Mouse (Mus musculus) testis, adult 2 months (tissue): ENCODE measurements at regions not wholly inside any gene's neighbourhood (a gene's known extent, or its start where the extent isn't known, plus 50 kb on each side); places are given as distances from the start of the nearest gene placed in this dataset.

ENCODE experiments used
- H3K27ac ChIP-seq: fragments of 200-500 bp; 2 replicates; pipeline ENCODE4 v1.5.1; 2012; ENCODE audit warnings: low read depth, low read length; ENCODE audit not compliant: control insufficient read depth, insufficient read depth
- H3K27me3 ChIP-seq: fragments of 200-500 bp; 2 replicates; pipeline ENCODE4 v1.6.1; 2012; ENCODE audit warnings: mild to moderate bottlenecking, low read length, moderate library complexity; ENCODE audit not compliant: control insufficient read depth, insufficient read depth
- H3K36me3 ChIP-seq: fragments of 200-500 bp; 2 replicates; pipeline ENCODE4 v1.6.1; 2012; ENCODE audit warnings: mild to moderate bottlenecking, low read length; ENCODE audit not compliant: control insufficient read depth, insufficient read depth
- H3K4me1 ChIP-seq: fragments of 200-500 bp; 2 replicates; pipeline ENCODE4 v1.6.1; 2012; ENCODE audit warnings: low read length; ENCODE audit not compliant: control insufficient read depth, insufficient read depth
- H3K4me3 ChIP-seq: fragments of 200-500 bp; 2 replicates; pipeline ENCODE4 v1.5.1; 2012; ENCODE audit warnings: low read depth, mild to moderate bottlenecking, low read length, moderate library complexity, mixed read lengths; ENCODE audit not compliant: control insufficient read depth
- CTCF ChIP-seq: fragments of 200-500 bp; IDR thresholded peaks from 2 replicates; pipeline ENCODE4 v1.5.1; 2012; ENCODE audit warnings: low read depth, mild to moderate bottlenecking, inconsistent platforms, low read length, moderate library complexity; ENCODE audit not compliant: control insufficient read depth, insufficient read depth, insufficient replicate concordance
- POLR2A ChIP-seq: fragments of 200-500 bp; IDR thresholded peaks from 2 replicates; pipeline ENCODE4 v1.6.1; 2012; ENCODE audit warnings: low read depth, mild to moderate bottlenecking, inconsistent platforms, low read length, moderate library complexity; ENCODE audit not compliant: control insufficient read depth

DNA sequence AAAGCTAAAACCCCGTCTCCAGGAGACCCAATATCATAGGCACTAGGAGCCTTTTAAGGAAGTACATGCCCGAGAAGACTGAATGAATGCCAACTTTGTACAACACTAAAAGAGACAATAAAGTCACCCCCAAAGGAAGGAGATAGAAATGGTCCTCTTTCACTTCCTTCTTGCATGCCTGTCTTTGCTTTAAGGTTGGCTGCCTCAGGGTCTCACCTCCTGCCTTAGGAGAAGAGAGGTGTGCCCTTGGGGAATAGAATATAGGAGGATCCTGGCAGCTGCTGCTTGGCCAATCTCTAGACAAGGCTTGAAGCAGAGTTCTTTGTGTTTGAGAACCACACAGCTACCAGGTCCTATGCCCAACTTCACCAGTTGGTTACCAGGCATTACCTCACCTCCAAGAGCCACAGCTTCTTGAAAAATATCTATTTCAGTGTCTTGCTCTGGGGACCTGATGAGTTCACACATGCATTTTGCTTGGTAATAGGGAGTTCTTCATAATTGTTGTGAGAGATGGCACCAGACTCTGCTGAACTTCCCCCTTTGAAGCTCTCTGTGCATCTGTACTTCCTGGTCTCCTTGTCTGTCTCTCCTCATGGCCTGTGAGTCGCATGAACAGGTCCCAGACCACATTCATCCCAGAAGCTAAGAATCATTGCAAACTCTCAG lies 96.4 kb downstream of the Gm826 start:
- TF ChIP-seq CTCF (no peak), POLR2A (no peak)
- no peak overlapping the region for H3K27ac ChIP-seq

DNA sequence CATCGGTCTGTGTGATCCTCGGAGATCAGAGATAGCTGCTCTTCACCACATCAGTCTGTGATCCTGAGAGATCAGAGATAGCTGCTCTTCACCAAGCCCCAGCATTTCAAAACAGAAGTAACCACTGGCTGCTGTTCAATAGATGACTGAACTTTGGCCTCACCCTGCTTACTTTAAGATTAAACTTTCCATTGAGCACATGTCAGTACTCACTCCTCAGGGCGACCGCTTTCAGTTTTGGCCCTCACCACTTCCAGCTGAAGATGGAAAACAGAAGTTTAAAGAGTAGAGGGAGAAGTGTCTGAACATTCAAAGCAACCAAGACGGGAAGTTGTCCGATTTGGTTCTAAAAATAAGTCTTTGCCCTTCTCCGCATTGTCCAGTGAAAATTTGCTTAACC lies 97.2 kb downstream of the Gm826 start:
- Histone ChIP-seq H3K4me1 (no peaks in the 10 kb centered on the region), H3K27ac (no peak overlapping the region), H3K36me3 (no peaks in the 10 kb centered on the region), H3K27me3 (no peaks in the 10 kb centered on the region), H3K4me3 (no peak overlapping the region)
- TF ChIP-seq POLR2A (no peak), CTCF (no peak)

More for the DNA sequence above, 96.4 kb downstream of the Gm826 start:
- Histone ChIP-seq H3K4me3 (no peak overlapping the region), H3K27me3 (no peaks in the 10 kb centered on the region), H3K36me3 (no peaks in the 10 kb centered on the region), H3K4me1 (no peaks in the 10 kb centered on the region)

- H3K27ac ChIP-seq = no peak overlapping the region
- H3K4me1 ChIP-seq = no peaks in the 10 kb centered on the region
- no peaks in the 10 kb centered on the region for H3K27me3 ChIP-seq
- H3K4me3 ChIP-seq = no peak overlapping the region
- no peak for TF ChIP-seq CTCF
- no peak for TF ChIP-seq POLR2A
- H3K36me3 ChIP-seq = no peaks in the 10 kb centered on the region
These were observed 103.2 kb downstream of the Gm826 start for GRCm38 (mm10) chr2:160230786-160231185.

GRCm38 (mm10) chr2:160228331-160229035 lies 105.5 kb downstream of the Gm826 start:
- no peak for TF ChIP-seq POLR2A
- TF ChIP-seq CTCF = no peak
- H3K27ac ChIP-seq = no peak overlapping the region
- H3K4me1 ChIP-seq = no peaks in the 10 kb centered on the region
- H3K4me3 ChIP-seq = no peak overlapping the region
- H3K27me3 ChIP-seq = no peaks in the 10 kb centered on the region
- no peaks in the 10 kb centered on the region for H3K36me3 ChIP-seq

DNA sequence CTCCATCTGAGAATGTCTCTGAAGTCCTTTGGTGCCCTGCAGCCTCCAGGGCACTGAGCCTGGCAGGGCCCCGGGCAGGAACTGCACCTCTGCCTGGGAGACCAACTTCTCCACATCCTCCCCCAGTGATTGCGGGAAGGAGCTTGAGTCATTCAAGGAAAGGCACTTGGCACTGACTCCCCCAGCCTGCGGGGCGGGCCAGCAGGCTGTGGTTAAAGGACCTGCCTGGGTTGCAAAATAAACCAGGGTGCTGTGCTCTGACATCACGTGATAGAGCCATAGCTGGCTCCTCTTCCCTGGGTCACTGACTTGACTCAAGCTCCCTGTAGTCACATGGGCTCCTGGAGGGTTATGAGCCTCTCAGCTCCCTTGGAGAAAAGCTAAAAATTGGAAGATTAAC lies 108.5 kb downstream of the Gm826 start:
- Histone ChIP-seq H3K27me3 (no peaks in the 10 kb centered on the region), H3K36me3 (no peaks in the 10 kb centered on the region), H3K27ac (no peak overlapping the region), H3K4me3 (no peak overlapping the region), H3K4me1 (no peaks in the 10 kb centered on the region)
- TF ChIP-seq CTCF (no peak), POLR2A (no peak)

- Histone ChIP-seq H3K27ac (no peak overlapping the region), H3K27me3 (no peaks in the 10 kb centered on the region), H3K4me1 (no peaks in the 10 kb centered on the region), H3K4me3 (no peak overlapping the region), H3K36me3 (no peaks in the 10 kb centered on the region)
- no peak for TF ChIP-seq POLR2A
- no peak for TF ChIP-seq CTCF
These were observed 110.6 kb downstream of the Gm826 start for GRCm38 (mm10) chr2:160223366-160223765.

DNA sequence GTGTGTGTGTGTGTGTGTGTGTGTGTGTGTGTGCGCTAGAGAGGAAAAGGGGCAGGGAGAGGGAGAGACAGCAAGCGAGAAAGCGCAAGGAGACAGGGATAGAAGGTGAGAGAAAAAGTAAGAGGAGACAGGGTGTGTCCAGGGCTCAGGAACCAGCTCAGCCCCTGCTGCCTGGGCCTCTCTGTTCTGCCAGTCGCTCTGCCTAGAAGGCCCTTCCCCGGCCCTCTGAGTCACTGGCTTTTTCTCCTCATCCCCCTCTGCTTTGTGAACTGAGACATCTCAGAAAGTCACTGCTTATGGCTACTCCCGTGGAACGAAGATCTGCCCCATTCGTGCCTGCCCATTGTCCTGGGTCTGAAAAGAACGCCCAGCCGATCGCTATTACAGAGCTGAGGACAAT lies 112.2 kb downstream of the Gm826 start:
- no peak overlapping the region for H3K4me3 ChIP-seq
- no peaks in the 10 kb centered on the region for H3K36me3 ChIP-seq
- TF ChIP-seq CTCF (no peak), POLR2A (no peak)
- H3K4me1 ChIP-seq = no peaks in the 10 kb centered on the region
- no peaks in the 10 kb centered on the region for H3K27me3 ChIP-seq
- H3K27ac ChIP-seq = no peak overlapping the region
